Mouse (Mus musculus) megakaryocyte, adult 5-6 weeks (primary cell): ENCODE data around the gene Pmis2. TPM values are rescaled to one million over a fixed set of nuclear protein-coding genes. Genes with fewer than 3 reads are reported as not detected.
A peak's percentile ranks its signal among the peaks of the same experiment; 100 is the strongest.

Experiments used
- ATAC-seq: 2 replicates; pipeline ENCODE4 v1.8.0; 2016; ENCODE audit warnings: mild to moderate bottlenecking, inconsistent platforms; ENCODE audit not compliant: poor library complexity, severe bottlenecking
- total RNA-seq, 2 experiments: library from RNA; stranded (forward) in 1 of 2; stranded (reverse) in 1 of 2; fragments of 153-499, 151-499 nt in 1 of 2; fragments of 221-1000, 200-1000 nt in 1 of 2; gene quantifications; 2 replicates each; pipeline versions ENCODE4 v1.2.3 to v1.2.4; 2015 to 2017

Pmis2 gene
- total RNA-seq, 2 experiments from 2014 or later, result not detected

GRCm38 (mm10) chr7:30634621-30635020 is 36.8 kb downstream of the Pmis2 start:
- ATAC-seq, result peak; percentile 63

- ATAC-seq, result no peak
These were observed 37.5 kb downstream of the Pmis2 start for GRCm38 (mm10) chr7:30633762-30634412.

DNA sequence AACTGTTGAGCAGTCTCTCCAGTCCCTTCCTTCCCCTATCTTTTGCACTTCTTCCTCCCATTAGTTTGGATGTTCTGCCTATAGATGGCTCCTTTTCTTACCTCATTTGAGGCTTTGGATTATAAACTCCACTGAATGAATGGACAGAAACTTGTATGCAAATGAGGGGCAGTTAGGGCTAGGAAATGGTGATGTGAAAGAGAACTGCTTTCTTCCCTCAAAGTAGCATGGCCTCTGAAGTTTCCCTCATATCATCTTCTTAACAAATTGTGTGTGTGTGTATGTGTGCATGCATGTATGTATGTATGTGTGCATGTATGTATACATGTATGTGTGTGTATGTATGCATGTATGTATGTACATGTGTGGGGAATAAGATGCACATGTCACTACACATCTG is 42.4 kb downstream of the Pmis2 start:
- no peak for ATAC-seq

- no peak for ATAC-seq
These were observed 44.8 kb downstream of the Pmis2 start for GRCm38 (mm10) chr7:30626647-30627046.

DNA sequence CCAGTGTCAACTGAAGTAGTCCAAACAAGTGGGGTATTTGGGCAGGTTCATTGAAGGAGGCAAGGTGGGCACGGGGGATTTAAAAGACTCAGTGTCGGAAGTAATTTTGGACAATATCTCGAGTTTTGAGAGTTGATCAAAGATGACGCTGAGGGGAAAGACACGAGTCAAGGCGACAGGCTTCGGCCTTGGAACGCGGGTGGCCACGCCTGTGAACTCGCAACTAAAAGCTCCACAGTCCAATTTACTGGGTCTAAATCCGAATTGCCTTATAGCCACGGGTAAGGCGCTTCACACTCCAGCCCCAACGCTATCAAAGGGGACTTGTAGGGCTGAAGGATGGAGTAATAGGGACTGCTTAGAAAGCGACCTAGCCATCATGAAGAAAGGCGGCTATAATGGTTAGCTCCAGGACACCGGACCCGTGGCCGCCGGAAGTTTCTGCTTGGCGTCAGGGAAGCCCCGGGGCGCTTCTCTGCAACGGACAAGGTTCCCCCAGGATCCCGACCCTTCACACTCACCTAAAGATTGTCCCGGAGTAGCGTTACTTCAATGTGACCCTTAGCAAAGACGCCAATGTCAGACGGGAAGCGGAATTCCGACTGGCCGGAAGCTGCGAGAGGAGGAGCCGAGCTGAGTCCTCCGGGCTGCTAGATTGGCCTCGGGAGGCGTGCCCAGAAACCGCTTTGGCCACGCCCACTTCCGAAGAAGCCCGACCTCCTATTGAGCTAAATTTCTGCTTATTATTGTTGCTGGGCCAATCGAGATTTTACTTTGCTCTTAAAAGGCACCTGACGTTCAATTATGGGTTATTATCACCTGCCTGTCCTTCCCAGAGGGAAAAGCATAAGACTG is 45.6 kb downstream of the Pmis2 start, which contains the start of gene Cox6b1:
Gene Cox6b1 (minus strand): TSS at position 622 of the 855 bp plus-strand sequence.
- ATAC-seq, result peak; percentile 100

Other genes with a start within 250 kb of the Pmis2 start
Only the 30 nearest of the 32 such genes appear.
- gene Aplp1, start 226.1 kb downstream of the Pmis2 start, total RNA-seq (2015), result 0.07 and 0.25 TPM in 2 replicates
- gene Aplp1, start 226.1 kb downstream of the Pmis2 start, total RNA-seq (2017), result 0.08 TPM in 1 of 2 replicates, not detected in the other
- gene Kirrel2, start 213.9 kb downstream of the Pmis2 start, total RNA-seq (2015), result not detected in 2 replicates
- gene Kirrel2, start 213.9 kb downstream of the Pmis2 start, total RNA-seq (2017), result 0.07 TPM in 1 of 2 replicates, not detected in the other
- gene Nphs1, start 213.3 kb downstream of the Pmis2 start, total RNA-seq (2015), result not detected in 2 replicates
- 0.29 TPM in 1 of 2 replicates, not detected in the other for gene Nphs1, start 213.3 kb downstream of the Pmis2 start, total RNA-seq (2017)
- not detected in 2 replicates for gene Prodh2, start 178.0 kb downstream of the Pmis2 start, total RNA-seq (2015)
- not detected in 2 replicates for gene Prodh2, start 178.0 kb downstream of the Pmis2 start, total RNA-seq (2017)
- gene Arhgap33, start 136.5 kb downstream of the Pmis2 start, total RNA-seq (2015), result 7.0 and 10.6 TPM in 2 replicates
- 3.1 and 4.9 TPM in 2 replicates for gene Arhgap33, start 136.5 kb downstream of the Pmis2 start, total RNA-seq (2017)
- 10.7 and 11.0 TPM in 2 replicates for gene Hspb6, start 119.4 kb downstream of the Pmis2 start, total RNA-seq (2015)
- gene Hspb6, start 119.4 kb downstream of the Pmis2 start, total RNA-seq (2017), result 3.8 and 5.2 TPM in 2 replicates
- gene Proser3, start 119.3 kb downstream of the Pmis2 start, total RNA-seq (2015), result 3.6 and 6.6 TPM in 2 replicates
- 2.4 and 2.6 TPM in 2 replicates for gene Proser3, start 119.3 kb downstream of the Pmis2 start, total RNA-seq (2017)
- gene Lin37, start 111.8 kb downstream of the Pmis2 start, total RNA-seq (2015), result 54.7 and 64.1 TPM in 2 replicates
- 13.0 and 22.4 TPM in 2 replicates for gene Lin37, start 111.8 kb downstream of the Pmis2 start, total RNA-seq (2017)
- 15.2 and 19.6 TPM in 2 replicates for gene U2af1l4, start 108.3 kb downstream of the Pmis2 start, total RNA-seq (2015)
- 63.3 and 69.7 TPM in 2 replicates for gene U2af1l4, start 108.3 kb downstream of the Pmis2 start, total RNA-seq (2017)
- gene Gm49396, start 108.3 kb downstream of the Pmis2 start, total RNA-seq (2015), result 1.0 and 2.1 TPM in 2 replicates
- 3.6 and 3.8 TPM in 2 replicates for gene Gm49396, start 108.3 kb downstream of the Pmis2 start, total RNA-seq (2017)
- gene Psenen, start 108.0 kb downstream of the Pmis2 start, total RNA-seq (2015), result 216 and 221 TPM in 2 replicates
- 154 and 162 TPM in 2 replicates for gene Psenen, start 108.0 kb downstream of the Pmis2 start, total RNA-seq (2017)
- 4.6 and 8.0 TPM in 2 replicates for gene Igflr1, start 106.2 kb downstream of the Pmis2 start, total RNA-seq (2015)
- gene Igflr1, start 106.2 kb downstream of the Pmis2 start, total RNA-seq (2017), result not detected in 2 replicates
- gene Kmt2b, start 82.9 kb downstream of the Pmis2 start, total RNA-seq (2015), result 60.9 and 78.2 TPM in 2 replicates
- 8.0 and 24.3 TPM in 2 replicates for gene Kmt2b, start 82.9 kb downstream of the Pmis2 start, total RNA-seq (2017)
- 0.78 TPM in 1 of 2 replicates, not detected in the other for gene Zbtb32, start 72.7 kb downstream of the Pmis2 start, total RNA-seq (2015)
- 2.0 and 2.9 TPM in 2 replicates for gene Zbtb32, start 72.7 kb downstream of the Pmis2 start, total RNA-seq (2017)
- 0.60 TPM in 1 of 2 replicates, not detected in the other for gene Upk1a, start 58.8 kb downstream of the Pmis2 start, total RNA-seq (2015)
- gene Upk1a, start 58.8 kb downstream of the Pmis2 start, total RNA-seq (2017), result not detected in 2 replicates
- 305 and 323 TPM in 2 replicates for gene Cox6b1, start 45.5 kb downstream of the Pmis2 start, total RNA-seq (2015)
- gene Cox6b1, start 45.5 kb downstream of the Pmis2 start, total RNA-seq (2017), result 441 and 447 TPM in 2 replicates
- not detected in 2 replicates for gene Etv2, start 35.8 kb downstream of the Pmis2 start, total RNA-seq (2015)
- gene Etv2, start 35.8 kb downstream of the Pmis2 start, total RNA-seq (2017), result 0.59 TPM in 1 of 2 replicates, not detected in the other
- gene Rbm42, start 21.3 kb downstream of the Pmis2 start, total RNA-seq (2015), result 50.2 and 50.4 TPM in 2 replicates
- 41.3 and 46.6 TPM in 2 replicates for gene Rbm42, start 21.3 kb downstream of the Pmis2 start, total RNA-seq (2017)
- gene Haus5, start 6.6 kb downstream of the Pmis2 start, total RNA-seq (2015), result 22.4 and 22.9 TPM in 2 replicates
- 17.0 and 18.7 TPM in 2 replicates for gene Haus5, start 6.6 kb downstream of the Pmis2 start, total RNA-seq (2017)
- gene 2200002J24Rik, start 27.3 kb upstream of the Pmis2 start, total RNA-seq (2015), result not detected in 2 replicates
- not detected in 2 replicates for gene 2200002J24Rik, start 27.3 kb upstream of the Pmis2 start, total RNA-seq (2017)
- gene Atp4a, start 40.6 kb upstream of the Pmis2 start, total RNA-seq (2015), result 0.71 and 1.3 TPM in 2 replicates
- 0.04 TPM in 1 of 2 replicates, not detected in the other for gene Atp4a, start 40.6 kb upstream of the Pmis2 start, total RNA-seq (2017)
- 86.7 and 96.5 TPM in 2 replicates for gene Tmem147, start 57.9 kb upstream of the Pmis2 start, total RNA-seq (2015)
- 27.8 and 31.4 TPM in 2 replicates for gene Tmem147, start 57.9 kb upstream of the Pmis2 start, total RNA-seq (2017)
- gene Gapdhs, start 72.1 kb upstream of the Pmis2 start, total RNA-seq (2015), result not detected in 2 replicates
- not detected in 2 replicates for gene Gapdhs, start 72.1 kb upstream of the Pmis2 start, total RNA-seq (2017)
- gene Sbsn, start 79.9 kb upstream of the Pmis2 start, total RNA-seq (2015), result 0.22 and 3.2 TPM in 2 replicates
- gene Sbsn, start 79.9 kb upstream of the Pmis2 start, total RNA-seq (2017), result 0.49 and 0.88 TPM in 2 replicates
- 15.1 and 17.1 TPM in 2 replicates for gene Dmkn, start 92.2 kb upstream of the Pmis2 start, total RNA-seq (2015)
- 24.6 and 25.7 TPM in 2 replicates for gene Dmkn, start 92.2 kb upstream of the Pmis2 start, total RNA-seq (2017)
- gene Krtdap, start 116.3 kb upstream of the Pmis2 start, total RNA-seq (2015), result not detected in 2 replicates
- not detected in 2 replicates for gene Krtdap, start 116.3 kb upstream of the Pmis2 start, total RNA-seq (2017)
- 3.4 and 4.0 TPM in 2 replicates for gene Ffar2, start 152.2 kb upstream of the Pmis2 start, total RNA-seq (2015)
- 12.2 and 15.3 TPM in 2 replicates for gene Ffar2, start 152.2 kb upstream of the Pmis2 start, total RNA-seq (2017)
- gene Ffar3, start 184.6 kb upstream of the Pmis2 start, total RNA-seq (2015), result not detected in 2 replicates
- gene Ffar3, start 184.6 kb upstream of the Pmis2 start, total RNA-seq (2017), result not detected in 2 replicates
- gene Ffar1, start 190.0 kb upstream of the Pmis2 start, total RNA-seq (2015), result 0.09 TPM in 1 of 2 replicates, not detected in the other
- gene Ffar1, start 190.0 kb upstream of the Pmis2 start, total RNA-seq (2017), result 0.07 TPM in 1 of 2 replicates, not detected in the other
- gene Cd22, start 208.7 kb upstream of the Pmis2 start, total RNA-seq (2015), result 1.9 and 2.7 TPM in 2 replicates
- 10.5 and 10.8 TPM in 2 replicates for gene Cd22, start 208.7 kb upstream of the Pmis2 start, total RNA-seq (2017)